Mouse (Mus musculus): ENCODE results near the gene Atxn1l. TPM values are rescaled to one million over a fixed set of nuclear protein-coding genes. Genes with fewer than 3 reads are reported as not detected.
A peak's percentile ranks its signal among the peaks of the same experiment; 100 is the strongest.

Gene Atxn1l
- polyA plus RNA-seq, 1 experiment from 2014 or later: 3.3 TPM

DNA sequence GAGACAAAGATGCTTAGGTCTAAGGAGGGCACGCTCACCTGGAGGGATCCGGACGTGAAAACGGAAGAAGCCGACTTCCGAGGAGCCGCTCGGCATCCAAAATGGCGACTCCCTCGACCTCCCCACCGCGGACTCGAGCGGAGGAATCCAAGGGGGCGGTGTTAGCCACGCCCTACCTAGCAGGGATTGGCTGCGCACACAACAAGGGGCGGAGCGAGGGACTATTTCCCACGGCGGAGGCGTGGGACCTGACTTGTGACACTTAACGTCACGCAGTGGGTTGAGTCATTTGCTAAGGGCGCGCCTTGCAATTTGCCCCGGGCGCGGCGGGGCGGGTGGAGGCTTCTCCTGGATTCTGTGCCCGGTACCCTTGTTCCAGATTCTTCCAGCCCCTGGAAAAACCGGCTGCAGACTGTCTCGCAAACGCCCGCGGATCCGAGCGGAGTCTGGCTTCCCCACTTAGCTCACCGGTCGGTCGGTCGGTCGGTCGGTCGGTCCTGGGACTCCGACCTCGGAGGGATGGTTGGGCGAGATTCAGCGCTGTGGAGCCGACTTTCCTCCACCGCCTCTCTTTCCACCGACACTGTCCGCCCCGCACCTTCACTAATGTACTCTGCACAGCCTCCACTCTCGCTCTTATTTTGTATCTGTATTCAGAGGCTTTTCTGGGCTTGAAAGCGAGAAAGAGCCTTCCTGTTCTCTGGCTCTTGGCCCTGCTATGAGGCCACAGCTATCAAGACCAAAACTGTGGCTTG lies 44.2 kb downstream of the Atxn1l start, which contains the start of gene Ist1:
TSS of gene Ist1 (minus strand) at position 115 of the 755 bp plus-strand sequence.
- peaks cover 34% of the 10 kb centered on the region for H3K4me1 ChIP-seq
- peak within 1 kb of the TSS; percentile 89 for H3K27ac ChIP-seq (replicated peaks)
- H3K9ac ChIP-seq (replicated peaks): peak within 1 kb of the TSS; percentile 96
- H3K4me2 ChIP-seq: peak within 1 kb of the TSS; percentile 82
- peak; percentile 99 for ATAC-seq (ENCODE audit: low FRiP score)
- H3K9me3 ChIP-seq (replicated peaks): no peaks in the 10 kb centered on the region
- H3K36me3 ChIP-seq: no peaks in the 10 kb centered on the region
- under 1% methylated on average over 56 of the region's 57 CpGs for WGBS
- 0 out of 2 replicates have a peak, but pooled peaks cover 5% of the 10 kb centered on the region for H3K27me3 ChIP-seq (replicated peaks)
- peak within 1 kb of the TSS; percentile 78 for H3K4me3 ChIP-seq (replicated peaks)

DNA sequence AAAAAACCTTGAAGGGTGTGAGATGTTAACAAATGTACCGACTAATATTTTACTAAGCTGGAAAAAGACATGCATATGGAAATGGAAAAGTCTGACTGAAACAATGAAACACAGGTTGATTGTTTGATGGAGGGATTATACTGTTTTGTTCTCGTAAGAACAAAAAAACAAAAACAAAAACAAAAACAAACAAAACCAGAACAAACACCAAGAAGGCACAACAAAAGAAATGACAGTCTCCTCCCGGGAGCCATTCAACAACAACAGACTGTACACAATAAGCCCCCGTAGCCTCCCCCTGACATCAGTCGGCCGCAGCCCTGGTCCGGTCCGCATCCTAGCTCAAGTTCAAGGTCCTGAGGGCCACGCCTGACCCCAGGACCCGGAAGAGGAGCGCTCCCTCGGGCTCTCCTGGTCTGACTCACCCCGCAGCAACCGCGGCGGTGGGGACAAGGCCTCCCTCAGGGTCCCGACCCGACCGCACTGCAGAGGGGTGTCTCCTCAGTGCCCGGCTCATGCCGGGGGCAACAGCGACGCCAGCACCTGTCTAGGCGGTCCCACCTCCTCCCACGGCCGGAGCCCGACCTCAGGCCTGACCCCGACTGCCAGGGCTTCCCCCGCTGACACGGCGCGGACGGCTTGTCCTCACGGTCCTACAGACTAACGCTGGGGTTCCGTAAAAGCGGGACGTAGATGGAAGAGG lies 44.9 kb downstream of the Atxn1l start:
- H3K9me3 ChIP-seq (replicated peaks): no peaks in the 10 kb centered on the region
- peaks cover 37% of the 10 kb centered on the region for H3K4me1 ChIP-seq
- peak overlapping the region; percentile 78 for H3K4me3 ChIP-seq (replicated peaks)
- peak; percentile 64 for ATAC-seq (ENCODE audit: low FRiP score)
- peak overlapping the region; percentile 86 for H3K27ac ChIP-seq (replicated peaks)
- peak overlapping the region; percentile 96 for H3K9ac ChIP-seq (replicated peaks)
- under 1% methylated on average over 38 of the region's 38 CpGs for WGBS
- H3K4me2 ChIP-seq: peak overlapping the region; percentile 82
- 0 out of 2 replicates have a peak, but pooled peaks cover 5% of the 10 kb centered on the region for H3K27me3 ChIP-seq (replicated peaks)
- H3K36me3 ChIP-seq: no peaks in the 10 kb centered on the region

DNA sequence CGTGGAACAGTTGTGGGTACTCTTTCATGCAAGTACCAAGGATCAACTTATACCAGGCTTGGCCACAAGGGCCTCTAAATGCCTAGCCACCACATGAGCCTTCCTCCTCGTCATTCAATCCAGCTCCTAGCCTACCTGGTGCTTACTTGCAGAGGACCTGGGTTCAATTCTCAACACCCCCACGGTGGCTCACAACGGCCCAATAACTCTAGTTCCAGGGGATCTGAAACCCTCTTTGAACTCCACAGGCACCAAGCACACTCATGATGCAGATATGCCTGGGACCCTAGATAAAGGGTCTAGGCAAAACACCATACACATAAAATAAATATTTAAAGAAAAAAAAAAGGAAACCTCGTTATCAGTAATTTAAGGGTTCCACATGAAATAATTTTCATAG lies 45.8 kb downstream of the Atxn1l start:
- no peaks in the 10 kb centered on the region for H3K36me3 ChIP-seq
- H3K4me2 ChIP-seq: peak overlapping the region; percentile 82
- H3K27ac ChIP-seq (replicated peaks): 0 out of 2 replicates have a peak overlapping the region, but pooled peaks have one; percentile 35
- peaks cover 38% of the 10 kb centered on the region for H3K4me1 ChIP-seq
- 45% methylated on average over 5 of the region's 5 CpGs for WGBS
- peak overlapping the region; percentile 96 for H3K9ac ChIP-seq (replicated peaks)
- 0 out of 2 replicates have a peak, but pooled peaks cover 1% of the 10 kb centered on the region for H3K27me3 ChIP-seq (replicated peaks)
- peak overlapping the region; percentile 78 for H3K4me3 ChIP-seq (replicated peaks)
- ATAC-seq (ENCODE audit: low FRiP score): no peak
- H3K9me3 ChIP-seq (replicated peaks): no peaks in the 10 kb centered on the region

DNA sequence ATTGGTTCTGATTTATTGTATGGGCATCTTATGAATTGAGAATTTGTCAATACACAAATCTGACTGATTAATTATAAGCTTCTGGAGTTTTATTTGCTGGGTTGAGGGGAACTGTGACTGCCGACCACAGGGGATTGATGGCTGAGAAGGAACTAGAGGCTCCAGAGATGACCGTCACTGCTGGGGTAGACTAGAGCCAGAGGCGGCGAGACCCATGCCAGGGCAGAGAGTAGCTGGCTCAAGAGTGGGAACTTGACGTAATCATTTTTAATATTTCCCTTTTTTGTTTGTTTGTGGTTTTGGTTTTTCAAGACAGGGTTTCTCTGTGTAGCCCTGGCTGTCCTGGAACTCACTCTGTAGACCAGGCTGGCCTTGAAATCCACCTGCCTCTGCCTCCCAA lies 50.3 kb downstream of the Atxn1l start:
- Histone ChIP-seq H3K4me1 (peaks cover 43% of the 10 kb centered on the region), H3K4me3 (replicated peaks) (no peak overlapping the region), H3K36me3 (peaks cover 13% of the 10 kb centered on the region), H3K4me2 (no peak overlapping the region), H3K27me3 (replicated peaks) (no peaks in the 10 kb centered on the region), H3K9ac (replicated peaks) (no peak overlapping the region), H3K9me3 (replicated peaks) (no peaks in the 10 kb centered on the region), H3K27ac (replicated peaks) (no peak overlapping the region)
- 90% methylated on average over 5 of the region's 5 CpGs for WGBS
- no peak for ATAC-seq (ENCODE audit: low FRiP score)

DNA sequence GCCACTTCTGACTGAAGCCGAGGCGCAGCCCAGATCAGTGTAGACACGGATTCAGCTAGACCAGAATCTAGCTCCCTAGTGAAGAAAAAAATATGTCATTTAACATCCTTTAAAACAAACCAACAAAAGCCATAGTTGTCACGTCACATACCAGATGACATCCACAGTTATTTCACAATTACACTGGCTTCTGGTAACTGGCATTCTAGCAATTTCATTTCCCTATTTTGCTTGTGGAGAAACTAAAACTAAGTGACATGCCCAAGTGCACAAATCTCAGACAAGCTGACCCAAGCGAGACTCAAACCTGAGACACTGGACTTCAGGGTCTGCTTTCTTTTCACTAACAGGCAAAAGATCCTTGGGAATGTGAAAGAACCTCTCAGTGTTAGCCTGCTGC lies 55.4 kb downstream of the Atxn1l start:
- peaks cover 59% of the 10 kb centered on the region for H3K36me3 ChIP-seq
- WGBS: 97% methylated on average over 5 of the region's 5 CpGs

DNA sequence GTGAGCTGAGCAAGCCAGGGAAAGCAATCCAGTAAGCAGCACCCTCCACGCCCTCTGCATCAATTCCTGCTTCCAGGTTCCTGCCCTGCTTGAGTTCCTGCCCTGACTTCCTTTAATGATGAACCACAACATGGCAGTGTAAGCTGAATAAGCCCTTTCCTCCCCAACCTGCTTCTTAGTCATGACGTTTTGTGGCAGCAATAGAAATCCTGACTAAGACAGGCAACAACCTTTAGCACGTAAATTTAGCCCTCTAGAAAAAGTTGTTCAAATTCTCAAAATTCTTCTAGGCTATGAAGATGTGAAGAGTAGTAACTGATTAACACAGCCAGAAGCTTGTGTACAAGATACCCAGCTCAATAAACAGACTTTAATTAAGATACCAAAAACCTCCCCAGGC lies 56.0 kb downstream of the Atxn1l start:
- no peak overlapping the region for H3K9ac ChIP-seq (replicated peaks)
- peaks cover 14% of the 10 kb centered on the region for H3K4me1 ChIP-seq
- ATAC-seq (ENCODE audit: low FRiP score): no peak
- H3K4me3 ChIP-seq (replicated peaks): no peak overlapping the region
- no peaks in the 10 kb centered on the region for H3K27me3 ChIP-seq (replicated peaks)
- no peaks in the 10 kb centered on the region for H3K9me3 ChIP-seq (replicated peaks)
- H3K4me2 ChIP-seq: no peak overlapping the region
- H3K36me3 ChIP-seq: peaks cover 64% of the 10 kb centered on the region
- 88% methylated on average over 3 of the region's 3 CpGs for WGBS
- no peak overlapping the region for H3K27ac ChIP-seq (replicated peaks)

More for the DNA sequence above, 55.4 kb downstream of the Atxn1l start:
- Histone ChIP-seq H3K27me3 (replicated peaks) (no peaks in the 10 kb centered on the region), H3K9ac (replicated peaks) (no peak overlapping the region), H3K4me1 (peaks cover 14% of the 10 kb centered on the region), H3K4me2 (no peak overlapping the region), H3K4me3 (replicated peaks) (no peak overlapping the region), H3K27ac (replicated peaks) (no peak overlapping the region), H3K9me3 (replicated peaks) (no peaks in the 10 kb centered on the region)
- no peak for ATAC-seq (ENCODE audit: low FRiP score)

Other genes with a start within 250 kb of the Atxn1l start
- gene Pmfbp1, start 243.7 kb downstream of the Atxn1l start, polyA plus RNA-seq (2015; fragmentation: Nextera tagmentation; extraction: Ambion mirVana): 1.0 and 1.5 TPM in 2 replicates
- 13.8 and 17.2 TPM in 2 replicates for gene Dhx38, start 171.9 kb downstream of the Atxn1l start, polyA plus RNA-seq (2015; fragmentation: Nextera tagmentation; extraction: Ambion mirVana)
- 28.7 and 29.6 TPM in 2 replicates for gene Txnl4b, start 171.8 kb downstream of the Atxn1l start, polyA plus RNA-seq (2015; fragmentation: Nextera tagmentation; extraction: Ambion mirVana)
- gene Hp, start 158.6 kb downstream of the Atxn1l start, polyA plus RNA-seq (2015; fragmentation: Nextera tagmentation; extraction: Ambion mirVana): 0.51 and 1.7 TPM in 2 replicates
- gene Dhodh, start 129.1 kb downstream of the Atxn1l start, polyA plus RNA-seq (2015; fragmentation: Nextera tagmentation; extraction: Ambion mirVana): 33.0 and 35.5 TPM in 2 replicates
- gene Pkd1l3, start 123.2 kb downstream of the Atxn1l start, polyA plus RNA-seq (2015; fragmentation: Nextera tagmentation; extraction: Ambion mirVana): 0.04 and 0.22 TPM in 2 replicates
- 145 and 146 TPM in 2 replicates for gene Ist1, start 44.5 kb downstream of the Atxn1l start, polyA plus RNA-seq (2015; fragmentation: Nextera tagmentation; extraction: Ambion mirVana)
- 54.0 and 62.0 TPM in 2 replicates for gene Zfp821, start 32.2 kb downstream of the Atxn1l start, polyA plus RNA-seq (2015; fragmentation: Nextera tagmentation; extraction: Ambion mirVana)
- 44.7 and 45.8 TPM in 2 replicates for gene Ap1g1, start 40.8 kb upstream of the Atxn1l start, polyA plus RNA-seq (2015; fragmentation: Nextera tagmentation; extraction: Ambion mirVana)
- 3.6 and 4.6 TPM in 2 replicates for gene Phlpp2, start 130.8 kb upstream of the Atxn1l start, polyA plus RNA-seq (2015; fragmentation: Nextera tagmentation; extraction: Ambion mirVana)
- gene Marveld3, start 224.5 kb upstream of the Atxn1l start, polyA plus RNA-seq (2015; fragmentation: Nextera tagmentation; extraction: Ambion mirVana): 1.3 and 2.1 TPM in 2 replicates

Data from neural tube, embryonic 15.5 days (tissue).